Mouse (Mus musculus): ENCODE data around the gene Fam57a.

DNA sequence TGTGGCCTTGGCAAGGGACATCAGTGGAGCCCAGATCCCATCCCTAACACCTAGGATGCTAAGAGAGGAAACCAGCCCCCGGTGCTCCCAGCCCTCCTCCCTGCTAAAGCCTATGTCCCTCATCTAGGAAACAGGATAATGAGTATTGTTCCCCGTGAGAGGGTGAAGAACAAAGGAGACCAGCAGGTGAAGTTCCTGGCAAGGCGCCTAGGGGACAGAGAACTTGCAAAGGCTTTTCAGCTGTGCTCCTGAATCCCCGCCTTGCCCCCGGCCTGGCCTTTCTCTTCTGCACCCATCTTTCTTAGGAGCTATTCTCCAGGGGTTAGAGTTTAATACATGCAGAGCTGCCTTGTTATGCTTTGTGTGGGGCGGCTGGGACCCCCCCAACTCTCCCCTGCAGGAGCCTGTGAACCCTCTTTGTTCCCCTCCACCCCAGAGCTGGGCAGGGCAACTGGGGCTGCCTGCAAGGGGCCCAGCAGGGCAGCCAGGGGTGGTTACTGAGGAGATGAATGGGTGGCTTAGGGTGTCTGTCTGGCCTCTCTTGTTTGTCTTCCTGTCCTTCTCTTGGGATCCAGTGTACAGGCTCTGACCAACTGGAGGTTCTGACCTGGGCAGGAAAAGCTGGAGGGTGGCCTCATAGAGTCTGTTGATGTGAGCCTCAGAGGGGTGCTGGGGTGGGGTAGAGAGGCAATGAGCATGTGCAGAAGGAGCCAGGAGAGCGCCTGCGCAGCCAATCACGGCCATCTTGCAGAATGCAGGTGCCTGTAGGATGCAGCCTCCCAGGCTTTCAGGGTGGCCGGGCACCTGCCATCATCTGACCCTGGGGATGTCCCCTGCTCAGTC is 81.0 kb downstream of the Fam57a start:
- TF ChIP-seq GATA1 (IDR thresholded peaks at IDR 0.05; ENCODE audit: borderline replicate concordance, low read length) (no peak), FLI1 (IDR thresholded peaks at IDR 0.05; ENCODE audit: low read length) (no peak)
